Mouse (Mus musculus): ENCODE data around the gene 3425401B19Rik. TPM values are rescaled to one million over a fixed set of nuclear protein-coding genes. Genes with fewer than 3 reads are reported as not detected.

Gene 3425401B19Rik
- polyA plus RNA-seq (2015; fragmentation: Nextera tagmentation; extraction: Ambion mirVana): 0.34 and 0.40 TPM in 2 replicates

GRCm38 (mm10) chr14:32685124-32685826, at the start of gene 3425401B19Rik:
TSS of gene 3425401B19Rik (minus strand) at chr14:32685293.
- H3K9ac ChIP-seq (ENCODE audit: low read length): no peak within 1 kb of the TSS
- H3K4me1 ChIP-seq (replicated peaks; ENCODE audit: control insufficient read depth, insufficient read depth, low read length): peaks cover 6% of the 10 kb centered on the region; the same call in 1 of the 2 replicates
- WGBS: 26% methylated on average over 16 of the region's 16 CpGs
- no peak within 1 kb of the TSS for H3K4me3 ChIP-seq (ENCODE audit: low read length)
- no peaks in the 10 kb centered on the region for H3K36me3 ChIP-seq (ENCODE audit: control insufficient read depth, insufficient read depth, low read length)
- no peak within 1 kb of the TSS for H3K27ac ChIP-seq (ENCODE audit: low read length)
- H3K27me3 ChIP-seq (ENCODE audit: control insufficient read depth, insufficient read depth, low read depth, low read length): no peaks in the 10 kb centered on the region
- H3K9me3 ChIP-seq (ENCODE audit: control insufficient read depth, low read length): no peaks in the 10 kb centered on the region
- H3K4me2 ChIP-seq (ENCODE audit: low read depth, low read length): no peak within 1 kb of the TSS
- ATAC-seq (ENCODE audit: low read depth): peak; percentile 34; the same call in 1 of the 2 replicates

- 23% methylated on average over 6 of the region's 6 CpGs for WGBS
These were observed 47.9 kb upstream of the 3425401B19Rik start for GRCm38 (mm10) chr14:32732961-32733360.

GRCm38 (mm10) chr14:32726864-32727263, 41.8 kb upstream of the 3425401B19Rik start:
- H3K27ac ChIP-seq (ENCODE audit: low read length): no peak overlapping the region
- H3K4me2 ChIP-seq (ENCODE audit: low read depth, low read length): no peak overlapping the region
- H3K9ac ChIP-seq (ENCODE audit: low read length): no peak overlapping the region
- no peak overlapping the region for H3K4me3 ChIP-seq (ENCODE audit: low read length)
- no peak for ATAC-seq (ENCODE audit: low read depth)
- no peaks in the 10 kb centered on the region for H3K4me1 ChIP-seq (replicated peaks; ENCODE audit: control insufficient read depth, insufficient read depth, low read length)
- no peaks in the 10 kb centered on the region for H3K27me3 ChIP-seq (ENCODE audit: control insufficient read depth, insufficient read depth, low read depth, low read length)
- H3K36me3 ChIP-seq (ENCODE audit: control insufficient read depth, insufficient read depth, low read length): no peaks in the 10 kb centered on the region
- no peaks in the 10 kb centered on the region for H3K9me3 ChIP-seq (ENCODE audit: control insufficient read depth, low read length)

More at GRCm38 (mm10) chr14:32732961-32733360, 47.9 kb upstream of the 3425401B19Rik start:
- no peaks in the 10 kb centered on the region for H3K4me1 ChIP-seq (replicated peaks; ENCODE audit: control insufficient read depth, insufficient read depth, low read length)
- no peak overlapping the region for H3K27ac ChIP-seq (ENCODE audit: low read length)
- no peaks in the 10 kb centered on the region for H3K27me3 ChIP-seq (ENCODE audit: control insufficient read depth, insufficient read depth, low read depth, low read length)
- ATAC-seq (ENCODE audit: low read depth): no peak
- H3K4me2 ChIP-seq (ENCODE audit: low read depth, low read length): no peak overlapping the region
- H3K9me3 ChIP-seq (ENCODE audit: control insufficient read depth, low read length): no peaks in the 10 kb centered on the region
- no peak overlapping the region for H3K9ac ChIP-seq (ENCODE audit: low read length)
- H3K36me3 ChIP-seq (ENCODE audit: control insufficient read depth, insufficient read depth, low read length): no peaks in the 10 kb centered on the region
- no peak overlapping the region for H3K4me3 ChIP-seq (ENCODE audit: low read length)

GRCm38 (mm10) chr14:32721461-32721860, 36.4 kb upstream of the 3425401B19Rik start:
- Histone ChIP-seq H3K27ac (ENCODE audit: low read length) (no peak overlapping the region), H3K27me3 (ENCODE audit: control insufficient read depth, insufficient read depth, low read depth, low read length) (no peaks in the 10 kb centered on the region), H3K9ac (ENCODE audit: low read length) (no peak overlapping the region), H3K9me3 (ENCODE audit: control insufficient read depth, low read length) (no peaks in the 10 kb centered on the region), H3K4me1 (replicated peaks; ENCODE audit: control insufficient read depth, insufficient read depth, low read length) (no peaks in the 10 kb centered on the region), H3K36me3 (ENCODE audit: control insufficient read depth, insufficient read depth, low read length) (no peaks in the 10 kb centered on the region), H3K4me3 (ENCODE audit: low read length) (no peak overlapping the region), H3K4me2 (ENCODE audit: low read depth, low read length) (no peak overlapping the region)
- 48% methylated on average over 1 of the region's 1 CpGs for WGBS
- no peak for ATAC-seq (ENCODE audit: low read depth)

GRCm38 (mm10) chr14:32716763-32717439, 31.8 kb upstream of the 3425401B19Rik start:
- Histone ChIP-seq H3K9ac (ENCODE audit: low read length) (no peak overlapping the region), H3K4me3 (ENCODE audit: low read length) (no peak overlapping the region), H3K36me3 (ENCODE audit: control insufficient read depth, insufficient read depth, low read length) (no peaks in the 10 kb centered on the region), H3K27me3 (ENCODE audit: control insufficient read depth, insufficient read depth, low read depth, low read length) (no peaks in the 10 kb centered on the region), H3K9me3 (ENCODE audit: control insufficient read depth, low read length) (no peaks in the 10 kb centered on the region), H3K4me2 (ENCODE audit: low read depth, low read length) (no peak overlapping the region), H3K27ac (ENCODE audit: low read length) (no peak overlapping the region), H3K4me1 (replicated peaks; ENCODE audit: control insufficient read depth, insufficient read depth, low read length) (no peaks in the 10 kb centered on the region)
- ATAC-seq (ENCODE audit: low read depth): no peak
- 82% methylated on average over 6 of the region's 6 CpGs for WGBS

GRCm38 (mm10) chr14:32715489-32715888, 30.4 kb upstream of the 3425401B19Rik start:
- H3K4me1 ChIP-seq (replicated peaks; ENCODE audit: control insufficient read depth, insufficient read depth, low read length): no peaks in the 10 kb centered on the region
- WGBS: 88% methylated on average over 2 of the region's 2 CpGs
- H3K9me3 ChIP-seq (ENCODE audit: control insufficient read depth, low read length): no peaks in the 10 kb centered on the region
- H3K27ac ChIP-seq (ENCODE audit: low read length): no peak overlapping the region
- H3K9ac ChIP-seq (ENCODE audit: low read length): no peak overlapping the region
- H3K36me3 ChIP-seq (ENCODE audit: control insufficient read depth, insufficient read depth, low read length): no peaks in the 10 kb centered on the region
- no peak overlapping the region for H3K4me2 ChIP-seq (ENCODE audit: low read depth, low read length)
- H3K27me3 ChIP-seq (ENCODE audit: control insufficient read depth, insufficient read depth, low read depth, low read length): no peaks in the 10 kb centered on the region
- ATAC-seq (ENCODE audit: low read depth): no peak
- H3K4me3 ChIP-seq (ENCODE audit: low read length): no peak overlapping the region

- Histone ChIP-seq H3K4me2 (ENCODE audit: low read depth, low read length) (no peak overlapping the region), H3K27ac (ENCODE audit: low read length) (no peak overlapping the region), H3K27me3 (ENCODE audit: control insufficient read depth, insufficient read depth, low read depth, low read length) (no peaks in the 10 kb centered on the region), H3K36me3 (ENCODE audit: control insufficient read depth, insufficient read depth, low read length) (no peaks in the 10 kb centered on the region), H3K4me3 (ENCODE audit: low read length) (no peak overlapping the region), H3K4me1 (replicated peaks; ENCODE audit: control insufficient read depth, insufficient read depth, low read length) (no peaks in the 10 kb centered on the region), H3K9me3 (ENCODE audit: control insufficient read depth, low read length) (no peaks in the 10 kb centered on the region), H3K9ac (ENCODE audit: low read length) (no peak overlapping the region)
- no peak for ATAC-seq (ENCODE audit: low read depth)
- WGBS: 85% methylated on average over 6 of the region's 6 CpGs
These were observed 30.0 kb upstream of the 3425401B19Rik start for GRCm38 (mm10) chr14:32715076-32715475.

GRCm38 (mm10) chr14:32709861-32710260, 24.8 kb upstream of the 3425401B19Rik start:
- H3K9me3 ChIP-seq (ENCODE audit: control insufficient read depth, low read length): no peaks in the 10 kb centered on the region
- no peak overlapping the region for H3K4me2 ChIP-seq (ENCODE audit: low read depth, low read length)
- H3K27me3 ChIP-seq (ENCODE audit: control insufficient read depth, insufficient read depth, low read depth, low read length): no peaks in the 10 kb centered on the region
- H3K4me1 ChIP-seq (replicated peaks; ENCODE audit: control insufficient read depth, insufficient read depth, low read length): no peaks in the 10 kb centered on the region
- no peak overlapping the region for H3K27ac ChIP-seq (ENCODE audit: low read length)
- H3K9ac ChIP-seq (ENCODE audit: low read length): no peak overlapping the region
- no peak for ATAC-seq (ENCODE audit: low read depth)
- WGBS: 91% methylated on average over 6 of the region's 6 CpGs
- H3K4me3 ChIP-seq (ENCODE audit: low read length): no peak overlapping the region
- no peaks in the 10 kb centered on the region for H3K36me3 ChIP-seq (ENCODE audit: control insufficient read depth, insufficient read depth, low read length)

- 46% methylated on average over 7 of the region's 7 CpGs for WGBS
- Histone ChIP-seq H3K9ac (ENCODE audit: low read length) (no peak overlapping the region), H3K36me3 (ENCODE audit: control insufficient read depth, insufficient read depth, low read length) (no peaks in the 10 kb centered on the region), H3K4me2 (ENCODE audit: low read depth, low read length) (no peak overlapping the region), H3K4me1 (replicated peaks; ENCODE audit: control insufficient read depth, insufficient read depth, low read length) (no peaks in the 10 kb centered on the region), H3K27ac (ENCODE audit: low read length) (no peak overlapping the region), H3K27me3 (ENCODE audit: control insufficient read depth, insufficient read depth, low read depth, low read length) (no peaks in the 10 kb centered on the region), H3K4me3 (ENCODE audit: low read length) (no peak overlapping the region), H3K9me3 (ENCODE audit: control insufficient read depth, low read length) (no peaks in the 10 kb centered on the region)
- ATAC-seq (ENCODE audit: low read depth): no peak
These were observed 23.7 kb upstream of the 3425401B19Rik start for GRCm38 (mm10) chr14:32708756-32709155.

Data from lung, embryonic 16.5 days (tissue).